Mouse (Mus musculus): ENCODE results near the gene Crygn.
A peak's percentile ranks its signal among the peaks of the same experiment; 100 is the strongest.

DNA sequence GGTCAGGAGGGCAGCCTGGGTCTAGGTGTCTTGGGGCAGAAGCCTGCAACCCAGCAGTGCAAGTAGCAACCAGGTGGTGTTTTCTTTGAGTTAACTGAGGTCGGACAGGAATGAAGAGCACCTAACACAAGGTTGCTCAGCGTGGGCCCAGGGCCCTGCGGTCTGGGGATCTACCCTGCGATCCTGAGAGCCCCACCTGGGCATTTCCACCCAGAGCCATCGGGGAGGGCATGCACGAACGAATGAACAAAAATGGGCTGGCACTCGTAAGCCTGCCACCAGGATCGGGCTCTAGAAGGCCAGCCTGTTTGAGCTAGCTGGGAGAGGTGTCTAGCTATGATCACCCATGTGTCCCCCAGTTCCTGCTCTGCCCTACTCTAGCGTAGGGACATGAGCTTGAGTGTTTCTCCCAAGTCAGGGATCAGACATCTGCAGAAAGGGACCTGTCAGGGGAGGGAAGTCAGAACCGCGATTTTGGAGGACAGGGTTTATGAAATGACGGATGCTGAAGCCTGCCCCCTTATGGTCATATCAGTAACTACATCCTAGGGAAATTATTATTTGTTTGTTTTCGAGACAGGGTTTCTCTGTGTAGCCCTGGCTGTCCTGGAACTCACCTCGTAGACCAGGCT lies 22.2 kb upstream of the Crygn start:
- peak; percentile 80 for TF ChIP-seq CTCF (IDR thresholded peaks at IDR 0.05; ENCODE audit: low read depth)
- TF ChIP-seq EP300 (IDR thresholded peaks at IDR 0.05; ENCODE audit: low read depth), result no peak

Measured in liver, embryonic 14.5 days (tissue).